Mouse (Mus musculus) cerebellum, adult (tissue): ENCODE results near the gene Gm16867.
"Not testable (repeated sequence)": the region's sequence is repeated elsewhere in the genome, so short reads cannot be mapped to it uniquely, and the experiment has no call there.

Source experiments
- ATAC-seq: cut with Nextera tagmentation; 2 replicates; pipeline ENCODE4 v1.9.2; 2017; ENCODE audit warnings: mild to moderate bottlenecking, moderate library complexity, mixed read lengths; ENCODE audit not compliant: insufficient number of reproducible peaks, low FRiP score, low TSS enrichment

The Gm16867 gene

DNA sequence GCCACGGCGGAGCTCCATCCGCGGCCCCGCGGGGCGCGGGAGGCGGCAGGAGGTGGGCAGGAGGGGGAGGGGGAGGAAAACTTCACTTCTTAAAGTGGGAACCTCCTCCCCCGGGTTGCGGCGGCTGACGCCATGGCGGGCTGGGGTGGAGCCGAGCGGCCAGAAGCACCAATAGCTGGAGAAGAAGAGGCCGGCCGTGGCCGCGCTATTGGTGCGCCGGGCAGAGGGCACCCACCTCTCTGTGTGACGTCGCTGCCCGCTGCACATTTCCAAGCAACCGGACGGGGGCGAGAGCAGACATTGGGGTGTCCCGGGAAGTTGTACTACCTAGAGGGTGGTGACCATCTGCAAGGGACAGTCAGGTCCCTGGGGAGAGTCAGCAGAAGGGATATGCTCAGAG, at the start of gene Gm16867:
TSS of gene Gm16867 (minus strand) at position 189 of the 400 bp plus-strand sequence.
- ATAC-seq = peak; percentile 99

DNA sequence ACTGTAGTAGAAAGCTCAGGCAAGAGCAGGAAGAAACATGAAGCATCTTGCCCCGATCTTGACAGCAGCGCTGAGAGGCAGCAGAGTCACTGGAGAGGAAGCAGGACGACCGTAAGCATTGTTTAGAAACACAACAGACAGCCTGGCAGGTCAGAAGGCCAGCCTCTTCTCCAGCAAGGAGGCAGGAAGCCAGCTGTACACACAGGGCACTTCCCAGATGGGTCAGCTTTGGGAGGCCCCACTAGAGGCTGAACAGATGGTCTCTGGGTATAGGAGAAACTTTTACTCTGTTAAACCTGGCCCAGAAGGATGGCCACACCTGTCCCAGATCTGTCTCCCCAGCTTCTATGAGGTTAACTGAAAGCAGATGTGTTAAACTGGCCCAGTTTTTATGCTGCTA, 44.1 kb upstream of the Gm16867 start:
- ATAC-seq = not testable (repeated sequence)

DNA sequence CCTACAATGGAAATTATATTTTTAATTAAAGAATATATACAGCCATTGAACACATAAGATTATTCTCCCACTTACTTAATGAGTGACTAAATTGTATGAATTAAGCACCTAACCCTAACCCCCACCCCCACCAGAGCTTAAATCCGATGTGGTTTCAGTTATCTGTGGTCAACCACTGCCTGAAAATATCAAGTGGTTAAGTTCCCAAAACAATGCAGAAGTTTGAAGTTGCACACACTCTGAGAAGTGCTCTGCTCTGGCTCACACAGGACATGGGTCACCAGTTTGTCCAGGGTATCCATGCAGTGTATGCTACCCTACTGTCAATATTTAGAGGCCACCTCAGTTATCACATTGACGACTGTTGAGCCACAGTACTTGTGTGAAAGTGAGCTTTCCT, 41.9 kb upstream of the Gm16867 start:
- not testable (repeated sequence) for ATAC-seq

- ATAC-seq = 0 out of 2 replicates have a peak, but pooled peaks have one; percentile 36
Observed at GRCm38 (mm10) chr14:69544033-69544432, 40.9 kb upstream of the Gm16867 start.

GRCm38 (mm10) chr14:69542695-69543094, 39.5 kb upstream of the Gm16867 start:
- ATAC-seq = not testable (repeated sequence)

GRCm38 (mm10) chr14:69540113-69540512, 37.0 kb upstream of the Gm16867 start:
- ATAC-seq = not testable (repeated sequence)

GRCm38 (mm10) chr14:69536539-69536938, 33.4 kb upstream of the Gm16867 start:
- not testable (repeated sequence) for ATAC-seq

GRCm38 (mm10) chr14:69526202-69526601, 23.0 kb upstream of the Gm16867 start:
- ATAC-seq = not testable (repeated sequence)

DNA sequence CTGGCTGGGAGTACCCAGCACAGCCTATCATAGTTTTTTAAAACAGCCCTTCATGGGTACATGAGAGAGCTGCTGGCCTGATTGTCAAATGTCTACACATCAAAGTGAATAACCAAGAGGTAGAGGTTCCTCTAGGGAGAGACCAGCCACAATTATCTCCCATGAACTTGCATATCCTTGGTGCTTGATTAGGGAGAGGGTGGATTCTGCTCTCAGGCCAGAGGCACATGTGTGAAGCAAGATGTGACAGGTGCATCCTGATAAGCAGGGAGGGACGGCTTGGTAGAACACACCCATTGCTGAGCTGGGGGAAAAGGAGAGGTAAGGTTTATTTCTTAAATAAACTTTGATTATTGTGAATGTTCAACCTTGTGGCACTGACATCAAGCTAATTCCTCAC, 19.8 kb upstream of the Gm16867 start:
- not testable (repeated sequence) for ATAC-seq

DNA sequence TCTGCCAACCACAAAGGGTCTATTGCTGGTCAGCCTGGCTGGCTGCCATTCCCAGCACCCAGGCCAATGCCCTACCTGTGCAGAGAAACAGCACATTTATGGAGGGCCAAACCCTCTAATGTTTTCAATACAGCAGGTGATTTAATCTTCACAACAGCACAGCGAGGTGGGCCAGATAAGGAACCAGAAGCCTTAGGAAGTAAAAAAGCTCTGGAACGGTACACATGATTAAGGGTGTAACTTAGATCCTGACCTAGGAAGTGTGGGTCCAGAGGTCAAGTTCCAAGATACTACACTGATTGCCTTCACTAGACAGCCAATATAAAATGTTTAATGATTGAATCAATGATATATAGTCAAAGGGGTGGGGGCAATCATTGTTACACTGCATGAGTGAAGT, 17.6 kb upstream of the Gm16867 start:
- ATAC-seq = not testable (repeated sequence)

- not testable (repeated sequence) for ATAC-seq
Observed at GRCm38 (mm10) chr14:69512449-69512848, 9.3 kb upstream of the Gm16867 start, which contains the start of gene Gm27179. TSS of gene Gm27179 (minus strand) at chr14:69512549.

GRCm38 (mm10) chr14:69507000-69507399, 3.8 kb upstream of the Gm16867 start:
- not testable (repeated sequence) for ATAC-seq

DNA sequence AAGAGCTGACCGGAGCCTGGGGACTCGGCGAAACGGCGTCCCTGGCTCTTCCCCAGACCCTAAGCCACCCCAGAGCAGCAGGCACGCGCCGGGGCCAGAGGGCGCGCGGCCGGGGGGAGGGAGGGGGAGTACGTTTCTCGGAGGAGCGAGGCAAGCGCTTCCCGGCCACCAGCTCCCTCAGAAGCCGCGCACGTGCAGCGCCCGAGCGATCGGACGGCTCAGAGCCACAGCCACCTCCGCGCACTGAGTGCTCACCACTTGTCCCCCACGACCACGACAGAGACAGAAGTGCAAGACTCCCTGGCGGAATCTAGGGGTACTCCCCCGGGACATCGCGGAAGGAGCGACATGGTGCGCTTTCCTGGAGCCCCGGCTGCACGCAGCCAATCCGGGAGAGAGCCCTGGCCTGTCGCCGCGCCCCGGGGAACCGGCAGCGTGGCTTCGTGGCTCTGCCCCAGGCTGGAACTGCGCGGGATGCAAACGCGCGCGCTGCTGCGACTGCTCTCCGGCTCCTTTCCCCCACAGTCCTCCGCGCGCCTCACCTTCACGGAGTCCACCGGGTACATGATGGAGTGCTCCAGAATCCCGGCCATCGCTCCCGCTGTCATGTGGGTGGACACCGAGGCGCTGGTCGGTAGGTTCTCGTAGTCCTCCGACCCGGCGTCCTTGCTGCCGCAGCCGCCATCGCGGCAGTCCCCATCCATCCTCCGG, 567 bp downstream of the Gm16867 start:
- ATAC-seq = peak; percentile 39

DNA sequence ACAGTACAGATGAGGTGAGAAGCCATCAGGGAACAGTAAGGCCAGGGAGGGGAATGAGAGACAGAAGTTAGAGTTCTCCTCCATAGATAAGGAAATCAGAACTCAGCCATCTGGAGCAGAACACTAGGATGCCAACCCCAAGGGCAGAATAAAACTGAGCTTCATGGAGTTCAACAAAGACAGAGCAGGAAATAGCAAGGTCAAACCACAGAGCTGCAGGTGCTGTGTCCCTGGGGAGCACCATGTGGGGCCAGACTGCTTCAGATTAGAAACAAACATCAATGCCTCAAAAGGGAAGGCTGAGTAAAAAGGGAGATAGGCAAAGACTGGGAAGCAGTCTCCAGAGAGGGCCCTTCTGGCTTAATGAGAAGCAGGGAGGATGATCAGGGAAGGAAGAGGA, 6.9 kb downstream of the Gm16867 start:
- ATAC-seq = not testable (repeated sequence)

DNA sequence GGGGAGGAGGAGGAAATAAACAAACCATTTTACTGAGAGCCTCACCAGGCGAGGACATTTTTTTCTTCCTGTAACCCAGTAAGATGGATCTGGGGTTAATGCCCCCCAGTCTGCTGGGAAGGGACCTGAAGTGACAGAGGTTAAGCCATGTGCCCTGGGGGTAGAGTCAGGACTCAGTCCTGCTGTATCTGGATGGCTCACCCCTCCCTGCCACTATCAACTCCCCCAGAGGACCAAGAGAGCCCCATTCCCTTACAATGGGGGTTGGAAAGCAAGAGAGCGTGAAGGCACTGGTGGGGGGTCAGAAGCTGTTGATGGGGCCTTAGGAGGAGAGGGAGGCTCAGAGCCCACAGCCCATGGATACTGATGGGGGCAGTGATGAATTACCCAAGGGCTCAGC, 8.2 kb downstream of the Gm16867 start:
- not testable (repeated sequence) for ATAC-seq

- not testable (repeated sequence) for ATAC-seq
Observed at GRCm38 (mm10) chr14:69494522-69494921, 8.6 kb downstream of the Gm16867 start.

GRCm38 (mm10) chr14:69488001-69488400, 15.2 kb downstream of the Gm16867 start:
- not testable (repeated sequence) for ATAC-seq

DNA sequence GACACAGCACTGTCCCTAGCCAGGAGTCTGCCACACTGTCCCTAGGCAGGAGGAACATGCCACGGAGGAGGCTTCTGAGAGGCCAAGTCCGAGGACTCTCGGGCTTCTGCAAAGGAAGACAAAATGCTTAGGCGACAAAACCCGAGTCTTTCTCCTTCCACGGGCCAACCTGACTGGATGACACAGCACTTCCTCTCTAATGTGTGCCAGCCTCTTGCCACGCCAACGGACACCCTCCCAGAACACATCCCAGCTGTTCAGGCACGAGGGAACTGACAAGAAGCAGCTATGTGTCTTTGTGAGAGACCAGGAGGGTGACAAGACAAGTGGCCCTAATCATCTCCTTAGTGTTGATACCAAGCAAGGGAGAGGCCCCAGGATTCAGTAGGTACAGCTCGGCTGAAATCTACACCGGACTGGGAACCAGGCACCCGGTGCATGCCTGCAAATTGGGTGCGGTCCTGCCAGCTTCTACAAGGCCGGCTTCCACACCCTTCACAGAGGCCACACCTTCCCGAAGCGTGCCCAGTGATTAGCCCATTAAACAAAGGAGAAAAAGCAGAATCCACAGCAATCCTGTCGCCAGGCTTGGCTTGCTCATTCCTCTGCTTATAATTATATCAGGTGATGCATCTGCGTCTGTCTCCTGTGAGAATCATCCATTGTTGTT, 17.6 kb downstream of the Gm16867 start:
- ATAC-seq = not testable (repeated sequence)

GRCm38 (mm10) chr14:69473941-69474646, 29.1 kb downstream of the Gm16867 start:
- not testable (repeated sequence) for ATAC-seq

DNA sequence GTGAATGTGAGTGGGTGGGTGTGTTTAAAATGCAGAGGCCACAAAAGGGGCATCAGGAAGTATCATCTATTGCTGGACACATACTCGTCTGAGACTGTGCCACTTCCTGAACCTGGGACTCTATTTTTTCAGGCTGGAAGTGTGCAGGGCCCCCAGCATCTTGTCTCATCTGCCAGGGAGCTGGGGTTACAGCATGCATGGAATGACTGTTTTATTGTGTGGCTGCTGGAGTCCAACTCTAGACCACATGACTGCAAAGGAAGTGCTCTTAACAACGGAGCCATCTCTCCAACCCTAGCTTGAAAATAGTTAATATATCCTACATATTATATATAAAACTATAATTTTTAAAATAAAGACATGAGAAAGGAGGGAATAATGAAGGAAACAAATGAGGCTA, 29.8 kb downstream of the Gm16867 start:
- not testable (repeated sequence) for ATAC-seq
